Mouse (Mus musculus) neural tube, embryonic 15.5 days (tissue): ENCODE data around the gene Amigo3. TPM values are rescaled to one million over a fixed set of nuclear protein-coding genes. Genes with fewer than 3 reads are reported as not detected.

Source experiments
- ATAC-seq: fragments of 200-750 bp; cut with Nextera tagmentation; 2 replicates; pipeline ENCODE4 v1.8.0; 2017; ENCODE audit warnings: mild to moderate bottlenecking, moderate TSS enrichment, moderate library complexity; ENCODE audit not compliant: low FRiP score
- H3K27ac ChIP-seq: fragments of 300-500 bp; sonication (generic); replicated peaks from 2 replicates; pipeline ENCODE4 v1.5.1; 2015; ENCODE audit warnings: mild to moderate bottlenecking, inconsistent platforms
- H3K27me3 ChIP-seq: fragments of 300-500 bp; sonication (generic); replicated peaks from 2 replicates; pipeline ENCODE4 v1.6.1; 2015; ENCODE audit warnings: inconsistent platforms
- H3K36me3 ChIP-seq: fragments of 300-500 bp; sonication (generic); 2 replicates; pipeline ENCODE4 v1.6.1; 2015; ENCODE audit warnings: inconsistent platforms
- H3K4me1 ChIP-seq: fragments of 300-500 bp; sonication (generic); 2 replicates; pipeline ENCODE4 v1.6.1; 2015; ENCODE audit warnings: inconsistent platforms
- H3K4me2 ChIP-seq: fragments of 300-500 bp; sonication (generic); 2 replicates; pipeline ENCODE4 v1.6.1; 2015; ENCODE audit warnings: inconsistent platforms, mild to moderate bottlenecking, moderate library complexity
- H3K4me3 ChIP-seq: fragments of 300-500 bp; sonication (generic); replicated peaks from 2 replicates; pipeline ENCODE4 v1.5.1; 2015; ENCODE audit warnings: mild to moderate bottlenecking, inconsistent platforms
- H3K9ac ChIP-seq: fragments of 300-500 bp; sonication (generic); replicated peaks from 2 replicates; pipeline ENCODE4 v1.6.1; 2015; ENCODE audit warnings: mild to moderate bottlenecking, inconsistent platforms
- H3K9me3 ChIP-seq: fragments of 300-500 bp; sonication (generic); replicated peaks from 2 replicates; pipeline ENCODE4 v1.6.1; 2016; ENCODE audit warnings: inconsistent platforms
- WGBS: fragments of 180-500 bp; shearing (Covaris S2); methylation state at CpG from one replicate; pipeline ENCODE4 v1.1.7; 2015; ENCODE audit warnings: mixed read lengths; 5-methylcytosine and 5-hydroxymethylcytosine counted together
- polyA plus RNA-seq: library from polyadenylated mRNA; unstranded; fragments of >200 nt; fragmentation: Nextera tagmentation; extraction: Ambion mirVana; gene quantifications from 2 replicates; pipeline ENCODE4 v1.2.1, GENCODE M21; 2015

The Amigo3 gene
- polyA plus RNA-seq, 1 experiment from 2014 or later: 2.2 TPM

DNA sequence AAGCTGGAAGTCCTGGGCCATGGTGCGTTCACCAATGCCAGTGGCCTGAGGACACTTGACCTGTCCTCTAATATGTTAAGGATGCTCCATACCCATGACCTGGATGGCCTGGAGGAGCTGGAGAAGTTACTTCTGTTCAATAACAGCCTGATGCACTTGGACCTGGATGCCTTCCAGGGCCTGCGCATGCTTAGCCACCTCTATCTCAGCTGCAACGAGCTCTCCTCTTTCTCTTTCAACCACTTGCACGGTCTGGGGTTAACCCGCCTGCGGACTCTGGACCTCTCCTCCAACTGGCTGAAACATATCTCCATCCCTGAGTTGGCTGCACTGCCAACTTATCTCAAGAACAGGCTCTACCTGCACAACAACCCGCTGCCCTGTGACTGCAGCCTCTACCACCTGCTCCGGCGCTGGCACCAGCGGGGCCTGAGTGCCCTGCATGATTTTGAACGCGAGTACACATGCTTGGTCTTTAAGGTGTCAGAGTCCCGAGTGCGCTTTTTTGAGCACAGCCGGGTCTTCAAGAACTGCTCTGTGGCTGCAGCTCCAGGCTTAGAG, 786 bp downstream of the Amigo3 start:
- 94% methylated on average over 15 of the region's 15 CpGs for WGBS
- no peaks in the 10 kb centered on the region for H3K9me3 ChIP-seq
- peaks cover 68% of the 10 kb centered on the region for H3K36me3 ChIP-seq
- no peak overlapping the region for H3K27ac ChIP-seq
- H3K4me2 ChIP-seq: no peak overlapping the region
- no peaks in the 10 kb centered on the region for H3K27me3 ChIP-seq
- no peak for ATAC-seq
- peaks cover 30% of the 10 kb centered on the region for H3K4me1 ChIP-seq
- H3K9ac ChIP-seq: no peak overlapping the region
- H3K4me3 ChIP-seq: no peak overlapping the region

DNA sequence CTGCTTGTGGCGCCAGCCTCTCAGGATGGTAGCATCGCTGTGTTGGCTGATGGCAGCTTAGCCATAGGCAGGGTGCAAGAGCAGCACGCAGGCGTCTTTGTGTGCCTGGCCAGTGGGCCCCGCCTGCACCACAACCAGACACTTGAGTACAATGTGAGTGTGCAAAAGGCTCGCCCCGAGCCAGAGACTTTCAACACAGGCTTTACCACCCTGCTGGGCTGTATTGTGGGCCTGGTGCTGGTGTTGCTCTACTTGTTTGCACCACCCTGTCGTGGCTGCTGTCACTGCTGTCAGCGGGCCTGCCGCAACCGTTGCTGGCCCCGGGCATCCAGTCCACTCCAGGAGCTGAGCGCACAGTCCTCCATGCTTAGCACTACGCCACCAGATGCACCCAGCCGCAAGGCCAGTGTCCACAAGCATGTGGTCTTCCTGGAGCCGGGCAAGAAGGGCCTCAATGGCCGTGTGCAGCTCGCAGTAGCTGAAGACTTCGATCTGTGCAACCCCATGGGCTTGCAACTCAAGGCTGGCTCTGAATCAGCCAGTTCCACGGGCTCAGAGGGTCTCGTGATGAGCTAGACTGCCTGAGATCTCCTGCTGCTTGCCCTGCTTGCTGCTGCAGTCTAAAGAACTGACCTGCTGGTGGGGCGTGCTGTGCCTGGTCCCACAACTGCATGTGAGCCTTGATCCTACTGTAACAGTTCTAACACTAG, 1.5 kb downstream of the Amigo3 start:
- Histone ChIP-seq H3K9ac (no peak overlapping the region), H3K27me3 (no peaks in the 10 kb centered on the region), H3K36me3 (peaks cover 75% of the 10 kb centered on the region), H3K9me3 (no peaks in the 10 kb centered on the region), H3K4me2 (no peak overlapping the region), H3K4me1 (peaks cover 28% of the 10 kb centered on the region), H3K27ac (no peak overlapping the region), H3K4me3 (no peak overlapping the region)
- no peak for ATAC-seq
- WGBS: 91% methylated on average over 22 of the region's 22 CpGs

DNA sequence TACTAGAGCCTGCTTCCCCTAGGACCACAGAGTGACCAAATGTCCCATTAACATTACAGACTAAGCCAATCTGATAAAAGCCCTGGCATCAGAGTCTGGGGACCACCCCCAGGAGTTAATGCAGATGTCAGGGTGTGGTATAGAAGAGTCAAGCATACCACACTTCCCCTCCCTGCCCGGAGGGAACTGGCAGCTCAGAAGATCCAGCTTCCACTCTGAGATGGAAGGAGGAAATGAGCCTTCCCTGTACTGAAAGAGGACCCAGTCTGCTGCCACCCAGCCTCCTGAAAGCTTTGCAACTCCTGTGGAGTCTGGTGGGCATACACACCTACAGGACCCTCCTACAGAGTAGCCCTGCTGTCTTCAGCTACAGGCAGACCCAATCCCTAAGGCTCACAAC, 2.1 kb downstream of the Amigo3 start:
- 85% methylated on average over 1 of the region's 1 CpGs for WGBS

DNA sequence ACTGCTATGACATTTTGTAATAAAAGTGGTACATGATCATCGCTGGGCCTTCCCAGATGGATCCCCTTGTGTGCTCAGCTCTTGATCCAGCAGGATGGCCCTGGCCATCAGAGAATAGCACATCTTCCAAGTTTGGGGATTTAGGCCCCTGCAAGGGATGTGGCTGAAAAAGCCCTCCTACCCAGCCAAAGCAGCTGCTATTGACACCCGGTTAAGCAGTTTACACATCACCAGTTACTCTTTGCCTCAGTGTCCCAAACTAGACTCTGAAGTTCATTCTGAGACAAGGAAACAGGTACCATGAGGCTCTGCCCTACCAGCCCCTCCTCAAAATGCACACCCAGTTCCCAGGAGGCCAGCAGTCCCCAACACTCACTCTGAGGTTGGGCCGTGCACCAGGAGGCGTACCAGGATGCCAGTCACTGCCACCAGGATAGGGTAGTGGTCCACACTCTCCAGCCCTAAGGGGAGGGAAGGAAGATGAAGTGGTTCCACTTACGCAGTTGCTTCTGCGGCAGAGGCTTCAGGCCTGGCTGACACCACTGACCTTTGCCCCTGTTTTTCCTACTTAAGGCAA, 2.8 kb downstream of the Amigo3 start:
- Histone ChIP-seq H3K4me3 (no peak overlapping the region), H3K9me3 (no peaks in the 10 kb centered on the region), H3K4me1 (peaks cover 16% of the 10 kb centered on the region), H3K9ac (no peak overlapping the region), H3K4me2 (no peak overlapping the region), H3K27me3 (no peaks in the 10 kb centered on the region), H3K27ac (no peak overlapping the region), H3K36me3 (peaks cover 80% of the 10 kb centered on the region)
- WGBS: 93% methylated on average over 6 of the region's 6 CpGs
- no peak for ATAC-seq

More for the DNA sequence above, 2.1 kb downstream of the Amigo3 start:
- H3K4me2 ChIP-seq: no peak overlapping the region
- peaks cover 22% of the 10 kb centered on the region for H3K4me1 ChIP-seq
- H3K9me3 ChIP-seq: no peaks in the 10 kb centered on the region
- H3K9ac ChIP-seq: no peak overlapping the region
- H3K27ac ChIP-seq: no peak overlapping the region
- H3K4me3 ChIP-seq: no peak overlapping the region
- H3K27me3 ChIP-seq: no peaks in the 10 kb centered on the region
- H3K36me3 ChIP-seq: peaks cover 81% of the 10 kb centered on the region
- ATAC-seq: no peak

DNA sequence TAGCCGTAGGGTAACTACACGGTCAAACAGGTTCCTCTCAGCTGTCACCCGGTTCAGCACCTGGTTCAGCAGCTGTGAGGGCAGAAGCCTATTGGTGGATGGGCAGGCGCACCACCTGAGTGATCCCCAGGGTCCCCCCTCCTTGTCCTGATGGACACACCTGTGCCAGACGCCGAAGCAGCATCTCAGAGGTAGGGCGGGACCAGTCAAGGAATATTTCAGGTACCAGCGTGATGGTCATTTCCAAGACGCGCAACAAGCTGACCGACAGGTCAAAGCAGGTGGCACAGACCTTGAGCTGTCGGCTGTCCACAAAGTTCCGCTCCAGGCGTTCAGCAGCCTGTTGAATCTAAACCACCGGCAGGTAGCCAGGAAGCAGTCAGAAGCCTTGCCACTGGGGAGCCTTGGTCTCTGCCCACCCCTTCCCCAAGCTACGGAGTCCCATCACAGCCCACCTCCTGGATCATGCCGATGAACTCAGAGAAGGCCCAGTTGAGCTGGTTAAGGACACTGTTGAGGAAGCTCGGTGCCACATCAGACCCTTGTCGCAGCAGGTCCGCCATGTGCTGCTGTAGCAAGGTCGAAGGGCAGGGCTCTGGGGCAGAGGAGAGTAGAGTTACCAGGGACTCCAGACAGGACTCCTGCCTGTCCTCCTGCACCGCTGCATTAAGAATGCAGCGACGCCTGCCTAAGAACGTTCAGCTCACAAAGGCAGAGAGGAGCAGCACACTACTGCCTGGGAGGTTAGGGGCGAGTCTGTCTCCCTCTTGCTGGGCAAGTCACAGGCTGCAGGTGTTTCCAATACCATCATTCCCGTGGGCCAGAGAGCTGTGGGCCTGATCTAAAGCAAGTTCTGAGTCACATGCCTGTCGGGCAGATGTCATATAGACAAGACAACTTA, 3.7 kb downstream of the Amigo3 start:
- H3K27ac ChIP-seq: no peak overlapping the region
- no peak for ATAC-seq
- H3K4me3 ChIP-seq: no peak overlapping the region
- WGBS: 82% methylated on average over 28 of the region's 28 CpGs
- no peak overlapping the region for H3K9ac ChIP-seq
- H3K27me3 ChIP-seq: no peaks in the 10 kb centered on the region
- peaks cover 77% of the 10 kb centered on the region for H3K36me3 ChIP-seq
- no peaks in the 10 kb centered on the region for H3K9me3 ChIP-seq
- peaks cover 15% of the 10 kb centered on the region for H3K4me1 ChIP-seq
- no peak overlapping the region for H3K4me2 ChIP-seq

DNA sequence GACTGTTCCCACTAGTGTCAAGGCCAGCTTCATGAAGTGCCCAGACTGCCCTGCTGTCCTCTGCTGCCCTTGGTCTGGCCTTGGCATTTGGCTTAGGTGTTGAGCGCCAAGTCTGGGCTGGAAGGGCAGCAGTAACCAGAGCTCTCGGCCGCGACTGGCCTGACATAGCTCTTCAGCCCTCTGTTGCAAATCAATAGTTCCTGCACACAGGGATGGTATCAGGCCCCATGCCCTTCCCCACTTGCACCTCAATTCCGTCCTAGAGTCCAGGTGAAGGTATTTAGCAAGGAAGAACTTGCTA, 4.3 kb downstream of the Amigo3 start:
- Histone ChIP-seq H3K36me3 (peaks cover 76% of the 10 kb centered on the region), H3K27me3 (no peaks in the 10 kb centered on the region), H3K4me3 (no peak overlapping the region), H3K9me3 (no peaks in the 10 kb centered on the region), H3K4me1 (peaks cover 13% of the 10 kb centered on the region), H3K4me2 (no peak overlapping the region), H3K27ac (no peak overlapping the region), H3K9ac (no peak overlapping the region)
- no peak for ATAC-seq
- 97% methylated on average over 5 of the region's 5 CpGs for WGBS

DNA sequence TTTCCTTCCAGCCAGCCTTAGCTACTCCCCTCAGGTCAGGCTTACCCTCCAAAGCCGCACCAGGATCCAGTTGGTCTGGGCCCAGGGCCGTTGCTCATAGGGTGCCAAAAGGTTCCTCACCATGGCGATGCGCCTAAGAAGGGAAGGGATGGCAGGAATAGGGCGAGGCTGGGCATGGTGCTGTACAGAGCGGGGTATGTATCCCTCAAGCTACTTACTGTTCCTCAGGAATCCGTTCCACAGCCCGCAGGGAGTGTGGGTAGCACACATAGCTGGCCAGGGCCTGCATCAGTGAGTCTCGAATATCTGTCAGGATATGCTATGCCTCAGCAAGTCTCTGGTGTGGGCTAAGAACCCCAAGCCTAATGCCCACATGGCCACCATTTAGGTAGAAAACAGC, 5.3 kb downstream of the Amigo3 start:
- whole genome bisulfite sequencing: 96% methylated on average over 9 of the region's 9 CpGs
- ATAC-seq: no peak

DNA sequence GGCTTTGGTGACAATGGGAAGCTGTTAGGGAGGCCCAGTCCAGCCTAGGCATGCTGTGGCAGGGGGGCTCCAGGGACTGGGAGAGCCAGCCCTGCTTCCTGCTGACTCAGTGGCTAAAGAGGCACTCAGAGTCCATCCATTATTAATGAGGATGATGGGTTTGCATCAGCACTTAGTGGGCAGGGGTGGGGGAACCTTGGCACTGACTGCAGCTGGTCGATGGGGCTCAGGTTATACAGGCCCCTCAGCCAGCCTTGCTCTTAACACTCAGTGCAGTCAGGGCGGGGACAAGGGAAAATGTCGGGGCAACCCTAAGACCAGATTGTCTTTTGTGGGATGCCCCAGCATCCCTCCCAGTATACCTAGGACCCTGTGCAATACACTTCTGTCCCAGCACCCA, 9.2 kb downstream of the Amigo3 start:
- peaks cover 49% of the 10 kb centered on the region for H3K36me3 ChIP-seq

More for the DNA sequence above, 5.3 kb downstream of the Amigo3 start:
- no peaks in the 10 kb centered on the region for H3K9me3 ChIP-seq
- no peak overlapping the region for H3K27ac ChIP-seq
- peaks cover 76% of the 10 kb centered on the region for H3K36me3 ChIP-seq
- no peak overlapping the region for H3K4me2 ChIP-seq
- no peak overlapping the region for H3K4me3 ChIP-seq
- H3K27me3 ChIP-seq: no peaks in the 10 kb centered on the region
- no peak overlapping the region for H3K9ac ChIP-seq
- peaks cover 2% of the 10 kb centered on the region for H3K4me1 ChIP-seq

DNA sequence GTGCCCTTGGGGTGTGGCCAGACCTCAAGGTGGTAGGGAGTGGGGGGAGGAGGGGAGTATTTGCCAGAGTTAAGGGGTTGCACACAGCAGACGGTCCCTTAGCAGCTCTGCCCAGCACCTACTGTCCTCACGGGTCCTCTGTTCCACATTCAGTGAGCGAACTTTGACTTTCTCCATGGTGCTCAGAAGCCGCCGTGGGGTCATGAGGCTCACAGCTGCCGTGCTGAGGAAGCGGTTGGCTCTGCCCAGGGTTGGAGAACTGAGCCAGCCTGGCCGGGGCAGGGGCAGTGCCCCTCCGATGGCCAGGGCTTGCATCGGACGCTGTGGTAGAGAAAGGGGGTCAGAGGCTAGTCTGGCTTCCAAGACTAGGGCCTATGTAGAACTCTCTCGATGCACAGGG, 10.4 kb downstream of the Amigo3 start:
- Histone ChIP-seq H3K36me3 (peaks cover 39% of the 10 kb centered on the region), H3K4me1 (no peaks in the 10 kb centered on the region), H3K27ac (no peak overlapping the region), H3K4me2 (no peak overlapping the region), H3K9ac (no peak overlapping the region), H3K27me3 (no peaks in the 10 kb centered on the region), H3K4me3 (no peak overlapping the region), H3K9me3 (no peaks in the 10 kb centered on the region)
- WGBS: 91% methylated on average over 12 of the region's 12 CpGs
- no peak for ATAC-seq

More for the DNA sequence above, 9.2 kb downstream of the Amigo3 start:
- Histone ChIP-seq H3K27me3 (no peaks in the 10 kb centered on the region), H3K27ac (no peak overlapping the region), H3K4me3 (no peak overlapping the region), H3K4me2 (no peak overlapping the region), H3K9me3 (no peaks in the 10 kb centered on the region), H3K4me1 (no peaks in the 10 kb centered on the region), H3K9ac (no peak overlapping the region)
- no peak for ATAC-seq
- WGBS: 79% methylated on average over 3 of the region's 3 CpGs

DNA sequence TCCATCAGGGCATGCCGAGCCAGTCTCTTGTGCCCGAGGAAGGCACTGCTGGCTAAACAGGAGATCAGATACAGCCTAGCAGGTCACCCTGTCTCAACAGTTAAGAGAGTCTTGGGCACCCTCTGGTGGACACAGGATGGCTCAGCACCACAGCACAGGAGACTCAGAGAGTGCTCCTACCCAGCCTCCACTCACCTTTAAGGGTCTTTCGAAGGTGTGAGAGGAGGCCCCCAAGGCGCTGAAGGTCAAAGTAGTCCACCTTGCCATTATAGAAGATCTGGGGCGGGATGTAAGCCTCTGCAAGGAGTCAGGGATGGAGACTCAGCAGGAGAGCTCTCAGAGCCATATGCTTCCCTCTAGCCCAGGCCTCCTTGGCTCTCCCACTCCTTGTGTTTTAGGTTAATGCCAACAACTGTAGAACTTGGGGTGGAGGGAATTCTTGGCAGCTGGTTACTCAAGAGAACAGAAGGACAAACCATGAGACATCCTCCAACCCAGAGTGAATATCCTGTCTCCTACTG, 12.6 kb downstream of the Amigo3 start:
- whole genome bisulfite sequencing: 48% methylated on average over 5 of the region's 5 CpGs
- no peaks in the 10 kb centered on the region for H3K27me3 ChIP-seq
- H3K9me3 ChIP-seq: no peaks in the 10 kb centered on the region
- no peak overlapping the region for H3K27ac ChIP-seq
- peaks cover 29% of the 10 kb centered on the region for H3K36me3 ChIP-seq
- H3K4me1 ChIP-seq: no peaks in the 10 kb centered on the region
- H3K4me2 ChIP-seq: no peak overlapping the region
- H3K9ac ChIP-seq: no peak overlapping the region
- ATAC-seq: no peak
- H3K4me3 ChIP-seq: no peak overlapping the region

DNA sequence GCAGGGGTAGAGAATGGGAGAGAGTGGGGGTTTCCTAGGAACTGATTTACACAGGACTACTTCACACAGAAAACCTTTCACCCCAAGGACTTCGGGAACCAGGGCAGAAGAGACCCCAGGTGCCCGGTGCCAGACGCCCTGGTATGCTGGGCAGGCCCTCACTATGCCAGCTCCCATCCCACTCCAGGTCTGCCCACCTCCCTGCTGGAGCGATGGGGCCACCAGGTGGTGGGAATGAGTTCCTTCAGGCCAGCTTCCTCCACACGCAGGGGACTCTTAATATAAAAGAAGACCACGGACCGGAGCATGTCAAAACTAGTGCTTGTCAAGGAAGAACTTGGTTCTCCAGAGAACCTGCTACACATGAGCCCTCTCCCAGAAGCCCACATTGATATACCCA, 14.2 kb downstream of the Amigo3 start:
- Histone ChIP-seq H3K27ac (no peak overlapping the region), H3K4me1 (no peaks in the 10 kb centered on the region), H3K36me3 (peaks cover 31% of the 10 kb centered on the region), H3K9me3 (no peaks in the 10 kb centered on the region), H3K4me3 (no peak overlapping the region), H3K4me2 (no peak overlapping the region), H3K9ac (no peak overlapping the region), H3K27me3 (no peaks in the 10 kb centered on the region)
- WGBS: 85% methylated on average over 7 of the region's 7 CpGs
- ATAC-seq: no peak
